Mouse (Mus musculus) forebrain, embryonic 14.5 days (tissue): Measurements from ENCODE around the gene Glod5. TPM values are rescaled to one million over a fixed set of nuclear protein-coding genes. Genes with fewer than 3 reads are reported as not detected.
"Not testable (repeated sequence)": the region's sequence is repeated elsewhere in the genome, so short reads cannot be mapped to it uniquely, and the experiment has no call there.

Experiments used
- ATAC-seq: fragments of 200-750 bp; cut with Nextera tagmentation; 2 replicates; pipeline ENCODE4 v1.8.0; 2017; ENCODE audit warnings: mild to moderate bottlenecking, moderate library complexity
- DNase-seq: peaks from one replicate; pipeline ENCODE4 v3.0.0-alpha.2; 2015; ENCODE audit warnings: low spot score
- H3K27ac ChIP-seq: fragments of 300-500 bp; sonication (generic); 2 replicates; pipeline ENCODE4 v1.5.1; 2014; ENCODE audit warnings: low read depth, mild to moderate bottlenecking, control low read depth, low read length, moderate library complexity
- H3K27me3 ChIP-seq: fragments of 300-500 bp; sonication (generic); replicated peaks from 2 replicates; pipeline ENCODE4 v1.6.1; 2014; ENCODE audit warnings: low read length, control low read depth, mixed read lengths; ENCODE audit not compliant: control insufficient read depth, insufficient read depth
- H3K36me3 ChIP-seq: fragments of 300-500 bp; sonication (generic); 2 replicates; pipeline ENCODE4 v1.6.1; 2014; ENCODE audit warnings: low read length, control low read depth; ENCODE audit not compliant: control insufficient read depth, insufficient read depth
- H3K4me1 ChIP-seq: fragments of 300-500 bp; sonication (generic); 2 replicates; pipeline ENCODE4 v1.6.1; 2014; ENCODE audit warnings: antibody characterized with exemption, low read length, control low read depth; ENCODE audit not compliant: control insufficient read depth, insufficient read depth
- H3K4me2 ChIP-seq: fragments of 300-500 bp; sonication (generic); 2 replicates; pipeline ENCODE4 v1.6.1; 2014; ENCODE audit warnings: mild to moderate bottlenecking, control low read depth, low read length
- H3K4me3 ChIP-seq: fragments of 300-500 bp; sonication (generic); 2 replicates; pipeline ENCODE4 v1.5.1; 2014; ENCODE audit warnings: low read depth, low read length, control low read depth
- H3K9ac ChIP-seq: fragments of 300-500 bp; sonication (generic); 2 replicates; pipeline ENCODE4 v1.6.1; 2014; ENCODE audit warnings: mild to moderate bottlenecking, low read length, control low read depth, moderate library complexity
- H3K9me3 ChIP-seq: fragments of 300-500 bp; sonication (generic); replicated peaks from 2 replicates; pipeline ENCODE4 v1.6.1; 2016; ENCODE audit warnings: low read length, control low read depth, mixed read lengths; ENCODE audit not compliant: control insufficient read depth
- WGBS: fragments of 180-500 bp; shearing (Covaris S2); extraction: QIAGEN DNeasy Blood & Tissue Kit; methylation state at CpG from one replicate; pipeline ENCODE4 v1.1.7; 2014; 5-methylcytosine and 5-hydroxymethylcytosine counted together
- polyA plus RNA-seq: library from polyadenylated mRNA; unstranded; fragments of >200 nt; fragmentation: Nextera tagmentation; extraction: Ambion mirVana; gene quantifications from 2 replicates; pipeline ENCODE4 v1.2.1, GENCODE M21; 2014

Glod5 gene
- 0.46 TPM in 1 of 2 replicates, not detected in the other for polyA plus RNA-seq

- no peaks in the 10 kb centered on the region for H3K27me3 ChIP-seq
- ATAC-seq (no peak), DNase-seq (no peak)
These were observed at the start of gene Glod5 for GRCm38 (mm10) chrX:8018286-8018685. TSS of gene Glod5 (minus strand) at chrX:8018492.

GRCm38 (mm10) chrX:8051044-8051781, 32.9 kb upstream of the Glod5 start:
- not testable (repeated sequence) for H3K36me3 ChIP-seq, H3K27ac ChIP-seq, H3K4me2 ChIP-seq, DNase-seq, H3K9ac ChIP-seq, H3K4me1 ChIP-seq, H3K9me3 ChIP-seq, H3K27me3 ChIP-seq, ATAC-seq, H3K4me3 ChIP-seq
- WGBS, result 88% methylated on average over 7 of the region's 8 CpGs

More at GRCm38 (mm10) chrX:8018286-8018685, at the start of gene Glod5:
- WGBS, result 63% methylated on average over 2 of the region's 2 CpGs
- H3K4me3 ChIP-seq, result no peak within 1 kb of the TSS
- H3K4me1 ChIP-seq, result no peaks in the 10 kb centered on the region
- H3K27ac ChIP-seq, result no peak within 1 kb of the TSS
- H3K36me3 ChIP-seq, result no peaks in the 10 kb centered on the region
- no peak within 1 kb of the TSS for H3K4me2 ChIP-seq
- no peak within 1 kb of the TSS for H3K9ac ChIP-seq
- H3K9me3 ChIP-seq, result no peaks in the 10 kb centered on the region

GRCm38 (mm10) chrX:8033009-8033408, 14.7 kb upstream of the Glod5 start:
- Histone ChIP-seq H3K4me3 (no peak overlapping the region), H3K4me1 (no peaks in the 10 kb centered on the region), H3K36me3 (no peaks in the 10 kb centered on the region), H3K9ac (no peak overlapping the region), H3K27ac (no peak overlapping the region), H3K9me3 (no peaks in the 10 kb centered on the region), H3K27me3 (no peaks in the 10 kb centered on the region), H3K4me2 (no peak overlapping the region)
- no peak for ATAC-seq
- no peak for DNase-seq
- WGBS, result 89% methylated on average over 1 of the region's 1 CpGs

DNA sequence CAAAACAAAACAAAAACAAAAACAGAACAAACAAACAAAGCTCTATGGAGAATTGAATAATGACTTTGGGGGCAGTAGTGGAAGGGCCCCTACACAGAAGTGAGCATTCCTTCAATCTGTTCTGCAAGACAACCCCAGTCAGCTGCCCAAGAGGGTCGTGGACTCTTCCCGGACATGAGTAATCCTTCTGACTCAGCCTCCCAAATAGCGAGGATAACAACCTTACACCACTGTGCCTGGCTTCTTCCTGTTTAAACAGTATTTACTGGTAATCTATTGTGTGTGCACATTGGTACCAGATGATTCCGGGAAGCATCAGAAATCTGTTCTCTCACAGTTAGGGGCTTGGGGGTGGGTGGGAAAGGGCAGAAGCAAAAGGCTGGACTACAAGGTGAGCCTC, 8.5 kb upstream of the Glod5 start:
- no peaks in the 10 kb centered on the region for H3K36me3 ChIP-seq
- H3K27ac ChIP-seq, result no peak overlapping the region
- 77% methylated on average over 4 of the region's 4 CpGs for WGBS
- no peaks in the 10 kb centered on the region for H3K9me3 ChIP-seq
- H3K4me1 ChIP-seq, result no peaks in the 10 kb centered on the region
- no peak overlapping the region for H3K4me2 ChIP-seq
- no peak for ATAC-seq
- no peaks in the 10 kb centered on the region for H3K27me3 ChIP-seq
- H3K9ac ChIP-seq, result no peak overlapping the region
- no peak overlapping the region for H3K4me3 ChIP-seq
- DNase-seq, result no peak

DNA sequence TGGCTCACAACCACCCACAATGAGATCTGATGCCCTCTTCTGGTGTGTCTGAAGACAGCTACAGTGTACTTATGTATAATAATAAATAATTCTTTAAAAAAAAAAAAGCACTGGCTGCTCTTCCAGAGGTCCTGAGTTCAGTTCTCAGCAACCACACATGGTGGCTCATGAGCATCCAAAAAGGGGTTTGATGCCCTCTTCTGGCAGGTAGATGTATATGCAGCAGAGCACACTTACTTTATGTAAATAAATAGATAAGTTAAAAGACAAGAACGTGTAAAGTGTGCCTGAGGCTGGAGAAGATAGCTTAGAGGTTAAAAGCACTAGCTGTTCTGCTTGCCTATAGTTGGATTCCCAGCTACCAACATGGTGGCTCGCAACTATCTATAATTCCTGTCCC, 6.5 kb upstream of the Glod5 start:
- ATAC-seq (no peak), DNase-seq (no peak)
- no peaks in the 10 kb centered on the region for H3K9me3 ChIP-seq
- H3K4me2 ChIP-seq, result no peak overlapping the region
- H3K4me1 ChIP-seq, result no peaks in the 10 kb centered on the region
- whole genome bisulfite sequencing, result 79% methylated on average over 2 of the region's 2 CpGs
- H3K27ac ChIP-seq, result no peak overlapping the region
- no peak overlapping the region for H3K4me3 ChIP-seq
- no peaks in the 10 kb centered on the region for H3K27me3 ChIP-seq
- no peaks in the 10 kb centered on the region for H3K36me3 ChIP-seq
- H3K9ac ChIP-seq, result no peak overlapping the region

DNA sequence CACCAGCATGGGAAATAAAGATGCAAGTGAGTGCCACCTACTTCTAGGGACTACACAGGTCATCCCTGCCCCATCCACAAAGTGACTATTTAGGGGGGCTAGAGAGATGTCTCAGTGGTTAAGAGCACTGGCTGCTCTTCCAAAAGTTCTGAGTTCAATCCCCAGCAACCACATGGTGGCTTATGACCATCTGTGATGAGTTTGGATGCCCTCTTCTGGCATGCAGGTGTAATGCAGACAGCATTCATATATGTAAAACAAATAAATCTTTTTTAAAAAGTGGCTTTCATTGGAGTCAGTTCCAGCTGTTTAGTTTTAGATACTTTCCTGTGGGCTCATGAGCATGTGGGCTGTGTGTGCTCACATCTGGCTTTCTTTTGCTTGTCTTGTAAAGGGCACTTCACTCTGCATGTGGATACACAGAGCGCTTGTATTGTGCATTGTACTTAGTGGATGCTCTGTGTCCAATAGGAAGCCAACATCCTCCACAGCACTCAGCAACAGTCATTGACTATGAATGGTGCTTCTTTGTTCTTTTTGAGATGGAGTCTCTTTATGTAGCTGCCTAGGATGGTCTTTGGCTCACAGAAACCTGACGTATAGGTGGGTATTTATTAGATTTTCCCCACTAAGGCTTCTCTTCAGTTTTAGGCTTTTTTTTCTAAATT, 2.0 kb upstream of the Glod5 start:
- no peaks in the 10 kb centered on the region for H3K36me3 ChIP-seq
- H3K27me3 ChIP-seq, result no peaks in the 10 kb centered on the region
- ATAC-seq (no peak), DNase-seq (no peak)
- H3K4me2 ChIP-seq, result no peak overlapping the region
- H3K27ac ChIP-seq, result no peak overlapping the region
- no peaks in the 10 kb centered on the region for H3K9me3 ChIP-seq
- no peak overlapping the region for H3K9ac ChIP-seq
- WGBS, result 71% methylated on average over 2 of the region's 2 CpGs
- H3K4me1 ChIP-seq, result no peaks in the 10 kb centered on the region
- H3K4me3 ChIP-seq, result no peak overlapping the region

GRCm38 (mm10) chrX:8017142-8017541, 1.1 kb downstream of the Glod5 start:
- no peak overlapping the region for H3K27ac ChIP-seq
- H3K9ac ChIP-seq, result no peak overlapping the region
- no peak overlapping the region for H3K4me2 ChIP-seq
- no peak overlapping the region for H3K4me3 ChIP-seq
- DNase-seq (peak; percentile 68), ATAC-seq (no peak)
- no peaks in the 10 kb centered on the region for H3K4me1 ChIP-seq
- no peaks in the 10 kb centered on the region for H3K27me3 ChIP-seq
- H3K36me3 ChIP-seq, result no peaks in the 10 kb centered on the region
- WGBS, result 12% methylated on average over 5 of the region's 5 CpGs
- no peaks in the 10 kb centered on the region for H3K9me3 ChIP-seq

- not testable (repeated sequence) for H3K9me3 ChIP-seq, H3K4me1 ChIP-seq, H3K9ac ChIP-seq, H3K4me2 ChIP-seq, H3K27me3 ChIP-seq, H3K27ac ChIP-seq, H3K4me3 ChIP-seq, DNase-seq, ATAC-seq, H3K36me3 ChIP-seq
- WGBS, result 35% methylated on average over 7 of the region's 7 CpGs
These were observed 2.6 kb downstream of the Glod5 start for GRCm38 (mm10) chrX:8015675-8016074.
